Comparison of ENCODE assay signal across 8 mouse cellular contexts in genomic region chr13:70636706-70637105, GRCm38 (mm10). TPM values are rescaled to one million over a fixed set of nuclear protein-coding genes. Genes with fewer than 3 reads are reported as not detected.
DNase-seq lines count a peak whose midpoint lies in the region; ATAC-seq and TF ChIP-seq lines count a peak whose summit lies in the region.

No protein-coding gene starts in this region.

- H3K4me2 ChIP-seq in kidney, postnatal 0 days (ENCODE audit: low read length): peak overlapping the region; percentile 84
- peak overlapping the region; percentile 89 for H3K4me2 ChIP-seq in hindbrain, embryonic 16.5 days (ENCODE audit: low read length)

- H3K9me3 ChIP-seq in kidney, postnatal 0 days (replicated peaks; ENCODE audit: low read length): no peaks in the 10 kb centered on the region
- no peaks in the 10 kb centered on the region for H3K9me3 ChIP-seq in hindbrain, embryonic 16.5 days (ENCODE audit: control insufficient read depth, low read length)

- H3K4me1 ChIP-seq in kidney, postnatal 0 days (replicated peaks; ENCODE audit: insufficient read depth, low read length): peaks cover 19% of the 10 kb centered on the region; the same call in 1 of the 2 replicates
- H3K4me1 ChIP-seq in hindbrain, embryonic 16.5 days (ENCODE audit: control insufficient read depth, insufficient read depth, low read depth, low read length): peaks cover 21% of the 10 kb centered on the region

- ATAC-seq in kidney, postnatal 0 days (replicated peaks; ENCODE audit: low FRiP score, low read depth): no peak
- ATAC-seq in hindbrain, embryonic 16.5 days: no peak

- H3K9ac ChIP-seq in kidney, postnatal 0 days (ENCODE audit: low read depth, low read length): peak overlapping the region; percentile 94
- peak overlapping the region; percentile 90 for H3K9ac ChIP-seq in hindbrain, embryonic 16.5 days (ENCODE audit: low read depth, low read length)

- H3K27ac ChIP-seq in kidney, postnatal 0 days: no peak overlapping the region
- H3K27ac ChIP-seq in hindbrain, embryonic 16.5 days (ENCODE audit: low read depth, low read length): no peak overlapping the region

- TF ChIP-seq CTCF in kidney, postnatal 0 days (IDR thresholded peaks at IDR 0.05; ENCODE audit: low read depth): no peak

- WGBS in kidney, postnatal 0 days: 29% methylated on average over 10 of the region's 10 CpGs
- 25% methylated on average over 10 of the region's 10 CpGs for WGBS in hindbrain, embryonic 16.5 days

- no peaks in the 10 kb centered on the region for H3K27me3 ChIP-seq in kidney, postnatal 0 days (ENCODE audit: insufficient read depth, low read length)
- H3K27me3 ChIP-seq in hindbrain, embryonic 16.5 days (replicated peaks; ENCODE audit: control insufficient read depth, insufficient read depth, low read length): no peaks in the 10 kb centered on the region

- DNase-seq in kidney, postnatal 0 days (ENCODE audit: low spot score): no peak
- DNase-seq in kidney, adult 9 months: no peak
- DNase-seq in c-Kit-positive CD71-positive TER-119-positive erythroid progenitor cells, embryonic 14.5 days (ENCODE audit: low spot score): peak; percentile 18
- peak; percentile 10 for DNase-seq in naive thymus-derived CD4-positive, alpha-beta T cell, adult 2 months (ENCODE audit: low read depth)
- DNase-seq in natural killer cell, adult 2 months (ENCODE audit: low spot score in 2 of 2): no peak
- no peak for DNase-seq in T-cell, adult 2 months (ENCODE audit: low spot score)
- DNase-seq in spleen, postnatal 36 days (ENCODE audit: low spot score in 2 of 2): no peak

- H3K4me3 ChIP-seq in kidney, postnatal 0 days (replicated peaks; ENCODE audit: low read depth, low read length): peak overlapping the region; percentile 92
- H3K4me3 ChIP-seq in hindbrain, embryonic 16.5 days (ENCODE audit: low read length): peak overlapping the region; percentile 71

- no peaks in the 10 kb centered on the region for H3K36me3 ChIP-seq in kidney, postnatal 0 days (ENCODE audit: insufficient read depth, low read length)
- no peaks in the 10 kb centered on the region for H3K36me3 ChIP-seq in hindbrain, embryonic 16.5 days (ENCODE audit: control insufficient read depth, insufficient read depth, low read length)

RNA-seq across cellular contexts. Expression of gene Ice1, which starts 0.7 kb away (rescaled TPM):
- 14.7 and 17.9 TPM in 2 replicates for polyA plus RNA-seq in kidney, postnatal 0 days (2015; fragmentation: Nextera tagmentation; extraction: Ambion mirVana)
- polyA plus RNA-seq in hindbrain, embryonic 16.5 days (2015; fragmentation: Nextera tagmentation; extraction: Ambion mirVana): 27.2 and 31.5 TPM in 2 replicates

Comparison
In these comparisons a context has a peak if more than half of its experiments do, and no peak if none do; other contexts are left out.
1. DNase-seq: peak in c-Kit-positive CD71-positive TER-119-positive erythroid progenitor cells, embryonic 14.5 days (single experiment) and naive thymus-derived CD4-positive, alpha-beta T cell, adult 2 months (single experiment); none in kidney, postnatal 0 days (single experiment), kidney, adult 9 months (single experiment), natural killer cell, adult 2 months (0 of 2), T-cell, adult 2 months (single experiment) and spleen, postnatal 36 days (0 of 2).